Mouse (Mus musculus): ENCODE results near the gene Mpzl2. TPM values are rescaled to one million over a fixed set of nuclear protein-coding genes. Genes with fewer than 3 reads are reported as not detected.

Gene Mpzl2
- polyA plus RNA-seq (2017; shearing (Covaris generic)), result 0.17 TPM

DNA sequence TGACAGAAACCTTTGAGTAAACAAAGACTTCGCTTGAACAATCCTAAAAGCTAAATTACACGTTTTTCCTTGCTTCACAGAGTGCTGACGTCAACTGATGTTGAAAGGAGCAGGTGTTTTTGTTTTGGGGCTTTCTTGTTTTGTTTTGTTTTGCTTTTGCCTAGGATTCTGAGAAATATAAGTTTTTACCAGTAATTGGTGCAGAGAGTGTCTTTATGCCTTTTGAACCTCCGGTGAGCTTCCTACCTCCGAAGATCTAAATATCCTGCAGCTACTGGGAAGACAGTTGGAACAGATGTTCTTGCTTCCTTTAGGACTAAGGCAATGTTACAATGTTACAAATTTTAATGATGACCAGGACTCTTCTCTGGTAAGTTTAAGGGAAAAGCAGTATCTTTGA is at the start of gene Mpzl2:
TSS of gene Mpzl2 (plus strand) at position 301 of the 400 bp plus-strand sequence.

DNA sequence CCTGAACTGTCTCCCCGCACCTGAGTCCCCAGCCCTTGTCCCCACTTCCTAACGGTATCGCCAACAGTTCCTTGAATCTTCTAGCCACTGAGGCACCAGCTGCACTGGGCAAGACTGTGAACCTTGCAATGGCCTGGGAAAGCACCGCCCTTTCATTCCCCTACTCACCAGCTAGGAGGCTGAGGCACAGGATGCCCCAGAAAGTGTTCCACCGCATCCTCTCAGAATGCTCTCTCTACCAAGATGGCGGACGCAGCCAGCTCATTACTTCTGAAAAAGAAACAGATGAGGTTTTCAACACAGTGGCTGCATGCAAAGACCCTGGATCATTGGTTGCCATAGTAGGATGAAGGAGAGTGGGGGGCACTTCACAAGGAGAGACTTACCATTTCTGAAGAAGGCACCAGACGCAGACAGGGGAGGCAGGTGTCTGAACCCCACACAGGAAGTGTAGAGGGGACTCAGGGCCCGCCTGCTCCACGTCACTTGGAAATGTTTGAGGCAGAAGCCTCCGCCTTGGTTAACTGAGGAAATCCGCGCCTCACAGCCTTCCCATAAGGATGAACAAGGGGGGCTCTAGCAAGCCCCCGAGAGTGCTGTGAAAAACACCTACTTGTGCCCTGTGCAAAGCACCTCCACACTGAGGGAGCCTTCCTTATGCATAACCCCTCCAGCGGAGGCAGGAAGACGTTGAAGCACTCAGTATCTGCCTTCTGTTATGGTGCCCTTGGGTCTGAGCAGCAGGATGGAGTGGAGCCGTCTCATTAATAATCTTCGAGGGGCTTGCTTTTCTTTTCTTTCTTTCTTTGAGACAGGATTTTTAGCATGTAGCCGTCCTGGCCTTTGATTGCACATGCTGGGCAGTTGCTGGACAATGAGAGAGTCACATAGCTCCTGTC is 30.2 kb upstream of the Mpzl2 start, which contains the start of gene Cd3e:
TSS of gene Cd3e (minus strand) at position 448 of the 899 bp plus-strand sequence.

DNA sequence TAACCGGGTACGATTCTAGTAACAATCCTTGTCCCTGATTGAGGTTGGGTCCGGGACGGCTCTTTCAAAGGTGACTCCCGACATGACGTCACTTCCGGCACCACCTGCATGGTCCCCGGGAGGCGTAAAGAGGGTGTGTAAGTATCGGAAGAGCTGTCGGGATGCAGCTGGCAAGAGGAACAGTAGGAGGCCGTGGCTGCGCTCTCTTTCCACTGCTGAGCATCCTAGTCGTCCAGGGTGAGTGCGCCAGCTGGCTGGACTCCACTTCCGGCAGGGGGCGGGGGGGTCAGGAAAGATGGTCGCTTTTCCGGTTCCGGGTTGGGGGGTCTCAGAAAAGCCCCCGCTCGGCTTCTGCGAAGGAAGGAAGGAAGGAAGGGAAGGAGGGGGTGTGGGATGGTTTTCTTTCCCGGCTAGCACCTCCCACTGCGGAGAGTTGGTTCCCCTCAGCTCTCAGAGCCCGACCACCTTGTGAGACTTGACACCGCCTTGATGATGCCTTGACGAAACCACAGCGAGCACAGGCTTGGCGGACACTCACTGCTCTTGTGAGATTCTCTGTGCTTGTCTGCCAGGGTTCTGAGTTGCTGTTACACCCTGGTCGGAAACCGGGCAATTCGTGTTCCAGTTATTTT is 15.6 kb downstream of the Mpzl2 start, which contains the start of gene Mpzl3:
TSS of gene Mpzl3 (plus strand) at position 105 of the 632 bp plus-strand sequence.

DNA sequence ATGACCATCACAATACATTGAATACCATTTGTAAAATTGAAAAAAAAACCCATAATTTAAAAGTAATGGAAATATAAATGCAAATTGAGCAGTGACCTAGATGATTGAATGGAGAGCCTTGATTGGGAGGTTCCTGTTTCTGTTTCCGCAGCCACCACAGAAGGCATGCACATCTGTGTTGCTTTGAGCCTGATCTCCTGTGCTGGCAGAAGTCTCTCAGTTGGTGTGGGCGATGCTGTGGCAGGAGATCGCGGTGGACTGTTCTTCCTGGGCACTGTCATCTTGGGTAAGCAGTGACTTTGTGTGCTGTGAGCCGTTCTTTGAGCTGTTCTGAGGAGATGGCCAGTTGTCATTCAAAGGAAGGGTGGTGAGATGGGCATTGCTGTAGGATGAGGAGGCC is 39.4 kb downstream of the Mpzl2 start, which contains the start of gene Jaml:
TSS of gene Jaml (plus strand) at position 173 of the 400 bp plus-strand sequence.

Other genes starting within 250 kb of the Mpzl2 start
- gene Tmem25, start 240.5 kb upstream of the Mpzl2 start, polyA plus RNA-seq (2017; shearing (Covaris generic)), result 0.48 TPM
- gene Ttc36, start 236.7 kb upstream of the Mpzl2 start, polyA plus RNA-seq (2017; shearing (Covaris generic)), result not detected
- 22.1 TPM for gene Kmt2a, start 158.5 kb upstream of the Mpzl2 start, polyA plus RNA-seq (2017; shearing (Covaris generic))
- 408 TPM for gene Atp5l, start 119.1 kb upstream of the Mpzl2 start, polyA plus RNA-seq (2017; shearing (Covaris generic))
- gene Ube4a, start 74.2 kb upstream of the Mpzl2 start, polyA plus RNA-seq (2017; shearing (Covaris generic)), result 58.4 TPM
- 1,544 TPM for gene Cd3g, start 59.4 kb upstream of the Mpzl2 start, polyA plus RNA-seq (2017; shearing (Covaris generic))
- 1,135 TPM for gene Cd3d, start 58.0 kb upstream of the Mpzl2 start, polyA plus RNA-seq (2017; shearing (Covaris generic))
- gene Cd3e, start 30.2 kb upstream of the Mpzl2 start, polyA plus RNA-seq (2017; shearing (Covaris generic)), result 1,627 TPM
- gene Mpzl3, start 15.4 kb downstream of the Mpzl2 start, polyA plus RNA-seq (2017; shearing (Covaris generic)), result 22.5 TPM
- 20.0 TPM for gene Jaml, start 39.4 kb downstream of the Mpzl2 start, polyA plus RNA-seq (2017; shearing (Covaris generic))
- 0.07 TPM for gene Scn2b, start 78.0 kb downstream of the Mpzl2 start, polyA plus RNA-seq (2017; shearing (Covaris generic))
- gene Scn4b, start 98.6 kb downstream of the Mpzl2 start, polyA plus RNA-seq (2017; shearing (Covaris generic)), result not detected
- gene BC049352, start 142.2 kb downstream of the Mpzl2 start, polyA plus RNA-seq (2017; shearing (Covaris generic)), result 1.2 TPM
- not detected for gene Tmprss4, start 164.3 kb downstream of the Mpzl2 start, polyA plus RNA-seq (2017; shearing (Covaris generic))
- gene Il10ra, start 229.3 kb downstream of the Mpzl2 start, polyA plus RNA-seq (2017; shearing (Covaris generic)), result 89.2 TPM